Mouse (Mus musculus) layer of hippocampus, adult 18-20 months (tissue): ENCODE results near the gene Csrp3. TPM values are rescaled to one million over a fixed set of nuclear protein-coding genes. Genes with fewer than 3 reads are reported as not detected.

Source experiments
- DNase-seq, 2 experiments: peaks; one replicate each; pipeline ENCODE4 v3.0.0; 2022; ENCODE audit warnings: low spot score in 2 of 2
- total RNA-seq, 2 experiments: library from RNA; stranded (reverse); gene quantifications; 2 replicates each; pipeline ENCODE4 v1.2.3; 2021

Csrp3 gene
- total RNA-seq, 2 experiments from 2014 or later: not detected

DNA sequence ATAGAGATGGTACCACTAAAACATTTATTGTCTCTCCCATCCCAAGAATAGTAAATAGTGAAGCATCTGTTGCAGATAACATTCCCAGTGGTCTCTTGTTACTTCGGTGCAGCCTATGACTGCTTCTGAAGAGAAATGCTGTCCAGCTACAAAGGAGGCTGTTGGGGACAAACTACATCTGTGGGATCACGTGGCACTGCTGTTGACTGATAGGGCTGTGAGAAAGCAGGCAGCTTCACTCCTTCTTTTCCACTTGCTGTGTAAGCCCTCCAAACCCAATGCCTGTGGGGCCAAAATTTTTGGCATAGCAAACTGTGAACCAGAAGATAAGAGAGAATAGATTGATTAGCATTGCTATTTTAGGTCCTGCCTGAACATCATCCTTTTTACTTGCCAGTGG, 17.4 kb downstream of the Csrp3 start:
- DNase-seq: no peak

DNA sequence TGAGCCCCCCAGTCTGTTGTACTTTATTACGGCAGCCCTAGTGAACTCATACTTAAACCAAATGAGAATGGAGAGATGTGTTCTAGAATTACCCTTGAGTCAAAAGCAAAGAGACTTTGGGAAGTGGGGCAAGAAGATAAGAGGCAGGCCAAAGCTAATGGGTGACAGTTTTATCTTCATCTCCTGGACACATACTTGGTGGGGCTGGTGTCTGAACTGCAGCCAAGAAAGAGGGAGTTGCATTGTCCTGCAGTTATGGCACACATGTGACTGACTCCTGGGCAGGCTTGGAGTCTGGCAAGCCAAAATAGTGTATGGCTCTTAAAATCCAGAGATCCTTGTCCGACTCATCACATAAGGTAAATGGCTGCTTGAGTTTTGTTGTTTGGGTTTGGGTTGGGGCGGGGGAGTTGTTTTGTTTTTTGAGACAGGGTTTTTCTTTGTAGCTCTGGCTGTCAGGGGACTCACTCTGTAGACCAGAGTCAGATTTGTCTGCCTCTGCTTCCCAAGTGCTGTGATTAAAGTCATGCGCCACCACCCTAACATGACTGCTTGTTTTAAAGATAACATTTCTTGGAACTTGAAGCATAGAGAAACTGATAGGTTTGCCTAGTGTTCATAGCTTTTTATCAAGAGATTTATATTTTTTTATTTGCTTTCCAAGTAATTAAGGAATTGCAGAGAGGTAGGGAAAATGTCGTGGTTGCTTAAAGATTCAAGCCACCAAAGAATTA, 18.5 kb downstream of the Csrp3 start:
- no peak for DNase-seq

DNA sequence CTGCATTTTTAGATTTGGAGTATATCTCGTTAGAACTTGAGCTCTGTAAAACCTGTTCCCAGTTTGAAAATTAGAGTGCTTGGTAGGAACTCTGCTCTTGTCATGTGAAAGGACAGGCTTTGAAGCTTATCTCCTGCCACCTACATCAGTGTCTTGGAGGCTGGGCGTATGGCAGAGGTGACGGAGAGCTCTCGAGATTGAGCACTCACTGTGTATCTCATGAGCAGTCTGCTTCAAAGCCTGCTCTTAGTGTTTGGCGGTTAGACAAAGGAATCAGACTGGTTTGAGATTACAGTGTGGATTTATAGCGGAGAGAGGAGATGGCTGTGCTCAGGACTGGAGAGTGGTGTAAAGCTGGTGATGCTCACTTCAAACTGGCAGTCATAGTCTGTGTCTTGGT, 22.7 kb downstream of the Csrp3 start:
- no peak for DNase-seq

DNA sequence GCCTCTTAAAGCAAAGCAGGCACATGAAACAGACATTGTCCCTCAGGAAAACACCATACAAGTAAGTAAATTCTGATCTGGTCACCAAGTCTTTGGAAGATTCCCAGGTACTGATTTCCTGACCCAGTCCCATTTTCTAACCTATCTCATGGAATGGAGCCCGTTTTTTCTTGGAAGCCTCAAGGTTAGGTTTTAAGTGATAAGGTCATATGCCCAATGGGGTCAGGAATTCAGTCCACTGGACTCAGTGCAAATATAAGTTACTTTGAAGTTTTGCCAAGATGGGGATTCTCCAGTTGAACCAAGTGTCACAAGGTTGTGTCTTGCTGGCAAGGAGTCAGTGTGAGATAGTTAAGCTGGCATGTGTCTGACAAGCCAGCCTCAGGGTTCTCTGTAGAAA, 23.2 kb downstream of the Csrp3 start:
- DNase-seq: no peak

DNA sequence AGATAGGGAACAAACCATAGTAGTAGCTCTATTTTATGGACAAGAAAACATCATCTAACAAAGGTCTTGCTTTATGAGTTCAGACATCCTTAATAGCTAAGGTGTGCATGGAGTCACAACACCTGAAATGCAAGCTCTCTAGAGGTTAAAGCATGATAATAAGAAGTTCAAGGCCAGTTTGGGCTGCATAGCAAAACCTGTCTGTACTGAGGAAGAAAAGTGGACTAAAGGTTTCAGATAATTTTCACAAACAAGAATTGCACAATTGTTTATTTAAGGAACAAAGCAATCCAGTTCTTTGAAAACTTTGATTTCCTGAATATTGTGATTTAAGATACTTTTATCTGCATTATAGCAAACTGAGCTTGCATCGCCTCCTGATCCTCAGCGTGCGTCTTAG, 24.2 kb downstream of the Csrp3 start:
- DNase-seq: no peak

DNA sequence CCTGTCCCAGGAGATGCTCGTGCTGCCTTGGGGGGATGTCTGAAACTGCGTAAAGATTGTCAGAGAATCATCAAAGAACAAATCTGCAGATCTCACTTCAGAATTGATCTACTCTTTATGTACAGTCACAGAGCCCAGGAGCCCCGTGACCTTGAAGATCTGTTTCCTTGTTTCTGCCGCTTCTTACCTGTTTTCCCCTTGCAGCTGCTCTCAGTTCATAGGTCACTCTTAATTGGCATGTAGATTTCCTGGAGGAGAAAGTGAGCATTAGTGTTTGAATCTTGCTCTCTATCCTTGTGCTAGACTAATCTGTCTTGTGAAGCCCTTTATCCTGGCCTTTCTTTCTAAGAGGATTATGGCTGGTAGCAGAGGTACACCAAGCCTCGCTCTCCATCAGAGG, 26.2 kb downstream of the Csrp3 start:
- no peak for DNase-seq

DNA sequence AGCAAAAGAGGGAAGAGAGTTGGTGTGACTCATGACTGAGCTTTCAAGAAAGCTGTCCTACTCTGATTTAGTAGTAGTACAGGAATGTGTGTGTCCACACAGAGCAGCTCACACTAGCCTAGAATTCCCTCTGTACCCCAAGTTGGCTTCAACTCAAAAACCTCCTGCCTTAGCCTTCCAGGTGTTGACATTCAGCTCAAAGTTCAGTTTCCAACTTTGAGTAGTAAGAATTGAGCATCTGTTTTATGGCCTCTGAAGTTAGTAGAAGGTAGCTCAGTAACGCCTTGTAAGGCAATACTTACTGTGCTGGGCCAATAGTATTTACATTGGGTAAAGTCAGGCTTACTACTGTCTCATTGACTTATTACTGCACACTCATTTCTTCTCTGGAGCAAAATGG, 34.2 kb downstream of the Csrp3 start:
- no peak for DNase-seq

DNA sequence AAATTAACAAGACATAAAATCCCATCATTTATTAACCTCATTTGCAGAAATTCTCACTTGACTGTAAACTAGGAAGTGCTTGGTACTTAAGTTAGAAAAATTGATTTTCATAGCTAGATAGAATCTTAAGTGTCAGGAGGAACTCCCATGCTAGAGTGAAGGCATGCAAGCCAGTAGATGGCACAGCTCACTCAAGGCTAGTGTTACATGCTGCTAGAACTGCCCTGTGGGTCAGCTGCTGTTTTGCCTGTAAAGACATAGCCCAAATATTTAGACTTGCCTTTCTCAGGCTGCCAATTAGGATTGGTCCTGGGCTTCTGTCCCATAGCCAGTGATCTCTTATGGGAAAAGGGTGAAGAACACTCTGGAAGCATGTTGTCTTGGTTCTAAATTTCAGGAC, 35.5 kb downstream of the Csrp3 start:
- DNase-seq: no peak

DNA sequence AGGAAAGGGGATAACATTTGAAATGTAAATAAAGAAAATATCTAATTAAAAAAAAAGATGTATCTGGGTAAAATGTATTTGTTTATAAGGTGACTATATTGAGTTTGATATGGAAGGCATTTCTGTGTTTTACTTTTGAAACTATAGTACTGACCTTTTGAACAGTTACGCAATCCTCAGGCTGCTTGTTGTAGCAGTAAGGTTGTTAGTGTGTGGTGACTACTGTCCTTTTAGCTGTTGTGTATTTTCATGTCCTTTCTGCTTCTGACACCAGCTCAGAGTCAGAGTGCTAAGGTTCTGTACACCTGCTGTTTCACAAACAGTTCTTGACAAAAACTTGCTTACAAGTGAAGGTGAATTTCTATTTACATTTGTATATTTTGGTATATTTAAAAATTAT, 37.2 kb downstream of the Csrp3 start:
- DNase-seq: no peak

DNA sequence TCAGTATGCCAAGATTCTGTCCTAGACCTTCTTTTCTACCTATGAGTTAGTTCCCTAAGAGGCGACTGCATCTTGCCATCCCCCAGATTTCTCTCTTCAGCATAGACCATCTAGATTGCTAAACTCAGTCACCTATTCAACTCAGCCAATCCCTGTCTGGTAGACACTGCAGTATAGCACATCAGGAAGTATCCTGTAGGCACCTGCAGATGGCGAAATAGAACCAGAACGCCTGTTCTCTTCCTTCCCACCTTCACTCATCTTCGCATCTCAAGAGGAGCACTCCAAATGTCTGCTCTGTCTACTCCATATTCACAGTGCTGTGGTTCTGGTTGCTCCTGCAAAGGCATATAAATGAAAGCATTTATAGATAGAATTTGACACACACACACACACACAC, 41.2 kb downstream of the Csrp3 start:
- no peak for DNase-seq

DNA sequence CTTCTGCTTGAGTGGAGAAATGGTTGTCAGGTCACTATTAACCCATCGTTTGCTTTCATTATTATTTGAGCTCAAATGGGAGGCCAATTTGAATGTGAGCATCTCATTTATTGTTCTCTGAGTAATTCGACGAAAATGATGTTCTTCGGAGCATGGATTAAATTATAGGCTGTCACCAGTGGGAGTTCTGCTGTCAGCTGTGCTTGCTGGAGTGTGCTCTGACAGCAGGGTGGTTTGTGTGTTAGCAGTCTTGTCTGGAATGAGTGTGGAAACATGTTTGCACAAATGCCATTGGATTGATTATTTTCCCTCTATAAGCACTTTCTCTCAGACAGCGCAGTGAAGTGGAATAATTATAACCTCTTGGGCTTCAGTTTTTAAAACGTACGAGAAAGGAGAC, 44.5 kb downstream of the Csrp3 start:
- DNase-seq: no peak

DNA sequence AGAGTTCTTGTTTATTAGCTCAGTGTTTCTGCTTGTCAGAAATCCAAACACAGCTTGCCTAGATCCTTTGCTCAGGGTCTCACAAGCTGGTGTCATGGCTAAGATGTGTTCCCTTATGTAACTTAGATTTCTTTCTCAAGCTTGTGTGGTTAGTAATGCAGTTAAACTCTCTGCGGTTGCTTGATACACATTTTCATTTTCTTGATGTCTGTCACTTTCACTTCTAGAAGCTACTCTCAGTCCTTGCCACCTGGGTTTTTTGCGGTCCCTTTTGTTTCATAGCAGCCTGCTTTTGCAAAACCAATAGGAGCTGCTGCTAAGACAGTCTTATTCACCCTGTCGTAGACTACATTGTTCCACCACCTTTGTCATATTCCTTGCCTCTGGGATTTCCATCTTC, 52.7 kb downstream of the Csrp3 start:
- DNase-seq: no peak

DNA sequence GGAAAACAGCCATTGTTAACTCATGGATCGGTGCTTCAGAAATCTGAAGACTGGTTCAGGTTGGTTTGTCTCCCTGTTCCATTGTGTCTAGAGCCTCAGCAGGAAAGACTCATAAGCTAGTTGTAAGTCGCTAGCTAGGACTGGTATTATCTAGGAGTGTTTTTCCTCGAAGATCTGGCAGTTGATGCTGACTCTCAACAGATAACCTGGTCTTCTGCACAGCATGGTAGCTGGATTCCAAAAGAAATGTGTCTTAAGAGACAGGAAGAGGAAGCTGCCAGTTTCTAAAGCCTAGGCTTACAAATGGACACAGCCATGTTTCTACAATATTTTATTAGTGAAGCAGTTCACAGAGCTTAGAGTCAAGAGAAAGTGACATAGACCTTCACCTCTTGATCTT, 56.4 kb downstream of the Csrp3 start:
- DNase-seq: no peak

DNA sequence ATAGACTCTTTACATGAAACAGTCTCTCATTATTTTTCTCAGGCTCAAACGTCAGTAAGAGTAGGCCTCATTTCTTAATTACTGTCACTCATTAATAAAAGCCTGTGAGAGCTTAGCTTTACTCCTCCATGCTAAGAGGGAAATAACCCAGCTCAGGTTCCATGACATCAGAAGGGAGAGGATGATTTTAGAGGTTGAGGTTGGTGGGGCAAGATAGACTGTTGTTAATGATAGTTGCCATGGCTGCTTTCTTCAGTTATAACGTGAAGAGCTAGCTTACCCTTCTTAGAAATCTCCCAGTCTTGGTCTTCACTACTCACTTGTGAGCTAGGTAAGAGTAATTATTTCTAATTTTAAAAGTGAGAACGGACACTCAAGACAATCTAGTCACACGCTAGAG, 57.7 kb downstream of the Csrp3 start:
- DNase-seq: no peak

DNA sequence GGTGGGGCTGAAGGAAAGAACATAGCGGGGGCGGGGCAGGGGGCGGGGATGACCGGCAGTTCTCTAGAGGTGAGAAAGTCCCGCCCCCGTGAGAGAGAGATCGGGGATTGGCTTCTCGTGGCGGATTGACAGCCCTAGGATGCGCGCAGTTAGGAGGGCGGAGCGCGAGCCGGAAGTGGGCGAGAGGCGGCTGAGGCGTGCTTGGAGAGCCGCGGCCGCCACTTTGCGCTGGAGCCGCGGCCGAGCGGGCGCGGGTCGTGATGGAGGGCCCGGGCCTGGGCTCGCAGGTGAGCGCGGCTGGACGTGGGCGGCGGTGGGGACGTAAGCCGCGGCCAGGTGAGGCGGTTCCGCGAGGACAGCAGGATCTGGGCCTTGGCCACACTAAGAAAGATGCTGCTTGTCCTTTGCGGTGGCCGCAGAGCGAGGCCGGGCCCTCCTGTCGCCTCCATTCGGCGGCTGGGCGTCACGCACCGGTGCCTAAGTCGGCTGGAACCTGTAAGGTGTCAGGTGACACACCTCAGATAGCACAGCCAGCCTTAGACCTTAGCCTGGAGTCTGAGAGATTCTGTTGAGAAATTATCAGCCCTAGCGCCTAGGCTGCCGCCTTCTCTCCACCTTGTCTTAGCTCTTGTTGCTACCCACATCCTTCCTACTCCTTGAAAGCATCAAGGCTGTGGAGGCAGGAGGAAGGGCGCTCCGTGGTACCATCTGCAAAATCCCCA, 58.8 kb downstream of the Csrp3 start, which contains the start of gene Zdhhc13:
Gene Zdhhc13, plus strand, starts transcription at position 153 of the 722 bp plus-strand sequence.
- DNase-seq: peak; percentile 90 to 96

DNA sequence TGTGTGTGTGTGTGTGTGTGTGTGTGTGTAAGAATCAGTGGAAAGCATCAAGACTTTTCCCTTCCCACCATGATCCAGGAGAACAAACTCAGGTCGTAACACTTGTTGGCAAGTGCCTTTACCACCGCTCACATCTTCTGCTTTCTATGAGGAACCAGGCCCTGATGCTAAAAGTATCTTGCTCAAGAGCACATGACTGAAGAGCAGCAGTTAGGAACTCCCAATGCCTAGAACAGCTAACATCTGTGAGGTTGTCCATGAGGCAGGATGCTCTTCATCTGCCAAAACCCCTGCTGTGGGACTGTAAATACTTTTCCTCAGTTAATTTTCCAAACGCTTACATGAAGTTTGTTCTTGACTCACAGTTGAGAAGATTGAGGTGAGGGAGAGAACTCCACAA, 59.5 kb downstream of the Csrp3 start:
- DNase-seq: peak in 1 of 2 experiments; percentile 19

DNA sequence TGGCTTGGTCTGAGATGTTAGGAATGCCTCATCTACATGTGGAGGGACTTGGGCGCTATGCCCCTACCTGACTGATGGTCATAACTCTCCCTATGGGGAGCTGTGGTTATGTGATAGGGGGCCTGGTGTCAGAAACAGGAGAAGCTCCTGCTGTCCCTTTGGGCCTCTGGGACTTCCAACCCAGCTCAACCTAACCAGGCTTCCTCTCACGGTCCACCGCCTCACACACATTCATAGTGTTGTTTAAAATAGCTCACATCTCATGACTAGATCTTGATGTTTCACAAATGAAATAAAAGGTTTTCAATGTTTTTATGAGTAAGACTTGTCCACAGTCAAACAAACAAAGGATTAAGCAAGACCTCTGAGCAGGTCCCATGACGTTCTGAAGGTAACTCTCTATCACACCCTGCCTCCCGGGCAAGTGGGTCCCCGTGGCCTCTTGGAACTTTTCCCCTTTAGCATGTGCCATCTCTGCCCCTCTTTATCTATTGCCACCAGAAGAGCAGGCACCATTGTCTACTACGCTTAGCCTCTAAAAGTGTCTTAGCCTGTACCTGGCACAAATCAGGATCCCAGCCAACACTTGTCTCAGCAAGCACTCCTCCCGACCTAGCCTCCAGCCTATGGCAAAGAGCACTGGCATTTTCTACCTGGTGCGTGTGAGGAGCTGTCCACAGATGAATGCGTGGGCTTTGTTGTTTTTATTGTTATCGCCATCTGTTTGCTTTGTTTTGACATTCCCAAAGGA, 62.9 kb downstream of the Csrp3 start:
- DNase-seq: no peak

DNA sequence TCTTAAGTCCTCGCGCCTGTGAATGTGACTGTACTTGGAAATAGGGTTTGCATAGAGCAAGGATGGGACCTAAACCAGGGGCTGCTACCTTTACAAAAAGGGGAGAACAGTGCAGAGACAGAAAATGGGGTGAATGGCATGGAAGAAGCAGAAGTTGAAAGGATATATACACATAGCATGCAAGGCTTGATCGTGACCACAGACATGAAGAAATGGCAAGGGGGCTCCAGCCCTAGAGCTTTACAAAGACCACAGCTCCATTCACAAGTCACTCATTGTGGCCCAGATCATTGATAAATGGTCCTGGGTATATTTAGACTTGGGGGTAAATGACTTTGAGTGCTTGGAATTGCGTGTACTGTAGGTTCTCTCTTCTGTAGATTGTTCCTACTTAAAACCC, 65.4 kb downstream of the Csrp3 start:
- no peak for DNase-seq
